Mouse (Mus musculus): ENCODE data around the gene Serinc4.

DNA sequence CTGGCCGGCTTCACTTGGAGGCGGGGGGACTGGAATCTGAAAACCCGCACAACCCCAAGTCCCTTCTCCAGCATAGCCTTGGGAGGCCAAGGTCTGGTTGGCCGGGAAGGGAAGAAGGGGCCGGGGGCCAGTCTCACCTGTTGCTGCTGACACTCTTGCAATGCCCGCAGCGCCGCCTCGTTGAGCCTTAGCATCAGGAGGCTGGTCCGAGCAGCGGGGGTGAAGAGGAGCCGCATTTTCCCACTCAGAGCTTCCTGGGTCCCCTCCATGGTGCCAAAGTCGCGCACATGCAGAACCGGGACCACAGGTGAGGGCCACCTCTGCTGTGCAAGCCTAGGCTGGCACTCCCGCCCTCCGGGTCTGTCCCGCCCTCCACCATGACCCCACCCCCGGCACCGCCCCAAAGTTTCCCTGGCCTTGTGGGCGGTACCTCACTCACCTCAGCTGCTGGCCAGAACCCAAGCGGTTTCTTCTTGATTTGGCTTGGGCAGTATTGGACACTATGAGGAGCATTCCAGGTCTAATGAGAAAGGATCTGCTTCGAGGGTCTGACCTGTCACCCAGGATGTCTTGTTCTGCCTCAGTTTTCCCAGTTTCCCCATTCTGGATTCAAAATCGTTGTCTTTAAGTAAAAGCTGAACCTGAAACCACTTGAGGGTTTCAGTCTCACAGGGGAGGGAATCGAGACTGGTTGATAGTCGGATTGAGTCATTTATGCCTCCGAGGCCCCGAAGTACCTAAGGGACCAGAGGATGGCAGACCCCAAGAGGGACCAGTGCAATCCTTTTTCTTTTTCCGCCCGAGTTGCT is 14.1 kb downstream of the Serinc4 start:
- TF ChIP-seq POLR2A (IDR thresholded peaks at IDR 0.05; ENCODE audit: low read depth, low read length) (no peak), CTCF (IDR thresholded peaks at IDR 0.05; ENCODE audit: borderline replicate concordance, insufficient read depth, low read length) (no peak)

Data from embryonic fibroblast, embryonic 13.5 days (primary cell).